Mouse (Mus musculus) CH12.LX (cell line): ENCODE measurements around the gene Adap1.

Source experiments
- BHLHE40 ChIP-seq: IDR thresholded peaks from 2 replicates; pipeline ENCODE4 v1.6.1; 2011; ENCODE audit warnings: mild to moderate bottlenecking, low read depth, low read length, improper control_type of control experiment
- CTCF ChIP-seq, 2 experiments: IDR thresholded peaks in 1 of 2; conservative IDR thresholded peaks in 1 of 2; 2 replicates each; pipeline ENCODE4 v1.5.1; 2011 to 2012; ENCODE audit warnings: low read depth in 2 of 2, low read length in 2 of 2, improper control_type of control experiment in 1 of 2, inconsistent platforms in 1 of 2, mild to moderate bottlenecking in 1 of 2, moderate library complexity in 1 of 2
- ETS1 ChIP-seq: conservative IDR thresholded peaks from 2 replicates; pipeline ENCODE4 v1.6.1; 2012; ENCODE audit warnings: low read depth, mild to moderate bottlenecking, inconsistent platforms, low read length, improper control_type of control experiment, moderate library complexity
- GABPA ChIP-seq: IDR thresholded peaks from 2 replicates; pipeline ENCODE4 v1.6.1; 2012; ENCODE audit warnings: low read depth, low read length, improper control_type of control experiment, inconsistent platforms; ENCODE audit not compliant: insufficient replicate concordance
- KAT2A ChIP-seq: IDR thresholded peaks from 2 replicates; pipeline ENCODE4 v1.6.1; 2012; ENCODE audit warnings: low read length, improper control_type of control experiment, inconsistent platforms; ENCODE audit not compliant: insufficient replicate concordance
- MYC ChIP-seq: IDR thresholded peaks from 2 replicates; pipeline ENCODE4 v1.6.1; 2011; ENCODE audit warnings: low read depth, mild to moderate bottlenecking, improper control_type of control experiment, low read length
- SIN3A ChIP-seq: IDR thresholded peaks from 2 replicates; pipeline ENCODE4 v1.6.1; 2012; ENCODE audit warnings: low read length, improper control_type of control experiment, inconsistent platforms
- TBP ChIP-seq: conservative IDR thresholded peaks from 2 replicates; pipeline ENCODE4 v1.6.1; 2011; ENCODE audit warnings: low read depth, low read length, improper control_type of control experiment
- ZC3H11A ChIP-seq: IDR thresholded peaks from 2 replicates; pipeline ENCODE4 v1.6.1; 2012; ENCODE audit warnings: low read depth, mild to moderate bottlenecking, inconsistent platforms, low read length, improper control_type of control experiment

DNA sequence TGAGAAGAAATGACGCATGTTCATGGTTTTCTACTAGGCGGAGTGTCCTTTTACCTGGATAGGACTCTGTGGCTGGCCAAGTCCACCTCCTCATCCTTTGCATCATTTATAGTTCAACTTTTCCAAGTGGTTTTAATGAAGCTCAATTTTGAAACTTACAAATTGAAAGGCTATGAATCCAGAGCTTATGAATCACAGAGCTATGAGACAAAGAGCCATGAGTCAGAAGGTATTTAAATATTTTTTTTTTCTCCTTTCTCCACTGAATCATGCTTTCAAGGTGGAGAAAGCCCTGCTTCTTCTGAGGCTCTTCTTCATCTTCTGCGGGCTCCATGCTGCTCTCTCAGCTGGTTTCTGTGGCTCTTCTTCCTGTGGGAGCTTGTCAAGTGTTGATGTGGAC is 95.7 kb downstream of the Adap1 start:
- no peak for TF ChIP-seq CTCF (conservative IDR thresholded peaks at IDR 0.05 in 1 of 2, IDR thresholded peaks at IDR 0.05 in 1 of 2; ENCODE audit: low read depth in 2 of 2, low read length in 2 of 2)
- TF ChIP-seq MYC = no peak
- no peak for TF ChIP-seq SIN3A
- TF ChIP-seq GABPA = no peak
- no peak for TF ChIP-seq ZC3H11A
- TF ChIP-seq KAT2A = no peak
- TF ChIP-seq ETS1 = no peak
- TF ChIP-seq BHLHE40 = no peak
- no peak for TF ChIP-seq TBP
